Mouse (Mus musculus) midbrain, embryonic 15.5 days (tissue): ENCODE results near the gene Pou5f1. TPM values are rescaled to one million over a fixed set of nuclear protein-coding genes. Genes with fewer than 3 reads are reported as not detected.

Source experiments
- ATAC-seq: fragments of 200-750 bp; cut with Nextera tagmentation; replicated peaks from 2 replicates; pipeline ENCODE4 v1.8.0; 2017; ENCODE audit warnings: moderate TSS enrichment
- H3K27ac ChIP-seq: fragments of 300-500 bp; sonication (generic); 2 replicates; pipeline ENCODE4 v1.5.1; 2015; ENCODE audit warnings: mild to moderate bottlenecking, inconsistent platforms
- H3K27me3 ChIP-seq: fragments of 300-500 bp; sonication (generic); replicated peaks from 2 replicates; pipeline ENCODE4 v1.6.1; 2015; ENCODE audit warnings: inconsistent platforms
- H3K36me3 ChIP-seq: fragments of 300-500 bp; sonication (generic); replicated peaks from 2 replicates; pipeline ENCODE4 v1.6.1; 2015; ENCODE audit warnings: inconsistent platforms
- H3K4me1 ChIP-seq: fragments of 300-500 bp; sonication (generic); 2 replicates; pipeline ENCODE4 v1.6.1; 2015; ENCODE audit warnings: inconsistent platforms
- H3K4me2 ChIP-seq: fragments of 300-500 bp; sonication (generic); 2 replicates; pipeline ENCODE4 v1.6.1; 2015; ENCODE audit warnings: inconsistent platforms, mild to moderate bottlenecking, moderate library complexity
- H3K4me3 ChIP-seq: fragments of 300-500 bp; sonication (generic); 2 replicates; pipeline ENCODE4 v1.5.1; 2015; ENCODE audit warnings: mild to moderate bottlenecking, inconsistent platforms
- H3K9ac ChIP-seq: fragments of 300-500 bp; sonication (generic); 2 replicates; pipeline ENCODE4 v1.6.1; 2015; ENCODE audit warnings: mild to moderate bottlenecking, inconsistent platforms
- H3K9me3 ChIP-seq: fragments of 300-500 bp; sonication (generic); 2 replicates; pipeline ENCODE4 v1.6.1; 2016; ENCODE audit warnings: inconsistent platforms
- WGBS: fragments of 180-500 bp; shearing (Covaris S2); methylation state at CpG from one replicate; pipeline ENCODE4 v1.1.7; 2015; ENCODE audit warnings: mixed read lengths; 5-methylcytosine and 5-hydroxymethylcytosine counted together
- polyA plus RNA-seq: library from polyadenylated mRNA; unstranded; fragments of >200 nt; fragmentation: Nextera tagmentation; extraction: Ambion mirVana; gene quantifications from 2 replicates; pipeline ENCODE4 v1.2.1, GENCODE M21; 2015

Gene Pou5f1
- polyA plus RNA-seq, 1 experiment from 2014 or later = 0.12 TPM

- Histone ChIP-seq H3K4me2 (peak overlapping the region; percentile 27), H3K27ac (no peak overlapping the region), H3K4me3 (no peak overlapping the region), H3K9me3 (no peaks in the 10 kb centered on the region), H3K9ac (no peak overlapping the region), H3K27me3 (no peaks in the 10 kb centered on the region), H3K4me1 (peaks cover 12% of the 10 kb centered on the region; the same call in 1 of the 2 replicates), H3K36me3 (no peaks in the 10 kb centered on the region)
- 72% methylated on average over 15 of the region's 15 CpGs for WGBS
- ATAC-seq = peak; percentile 34; the same call in 1 of the 2 replicates
Measured at GRCm38 (mm10) chr17:35542761-35543411, 37.1 kb downstream of the Pou5f1 start.

GRCm38 (mm10) chr17:35543412-35543861, 37.6 kb downstream of the Pou5f1 start:
- H3K4me3 ChIP-seq = no peak overlapping the region
- no peaks in the 10 kb centered on the region for H3K36me3 ChIP-seq
- H3K27ac ChIP-seq = no peak overlapping the region
- peaks cover 12% of the 10 kb centered on the region; the same call in 1 of the 2 replicates for H3K4me1 ChIP-seq
- peak; percentile 60 for ATAC-seq
- WGBS = 13% methylated on average over 14 of the region's 14 CpGs
- no peaks in the 10 kb centered on the region for H3K9me3 ChIP-seq
- H3K9ac ChIP-seq = no peak overlapping the region
- no peaks in the 10 kb centered on the region for H3K27me3 ChIP-seq
- H3K4me2 ChIP-seq = peak overlapping the region; percentile 27

GRCm38 (mm10) chr17:35544001-35544400, 38.2 kb downstream of the Pou5f1 start:
- no peak for ATAC-seq
- 69% methylated on average over 6 of the region's 6 CpGs for WGBS

GRCm38 (mm10) chr17:35544680-35545079, 38.9 kb downstream of the Pou5f1 start:
- WGBS = 30% methylated on average over 6 of the region's 6 CpGs
- no peaks in the 10 kb centered on the region for H3K27me3 ChIP-seq
- peak; percentile 55; the same call in 1 of the 2 replicates for ATAC-seq
- no peak overlapping the region for H3K9ac ChIP-seq
- no peaks in the 10 kb centered on the region for H3K36me3 ChIP-seq
- no peak overlapping the region for H3K4me2 ChIP-seq
- H3K4me1 ChIP-seq = peaks cover 12% of the 10 kb centered on the region; the same call in 1 of the 2 replicates
- H3K4me3 ChIP-seq = no peak overlapping the region
- H3K9me3 ChIP-seq = no peaks in the 10 kb centered on the region
- H3K27ac ChIP-seq = no peak overlapping the region

More at GRCm38 (mm10) chr17:35544001-35544400, 38.2 kb downstream of the Pou5f1 start:
- Histone ChIP-seq H3K36me3 (no peaks in the 10 kb centered on the region), H3K4me1 (peaks cover 12% of the 10 kb centered on the region; the same call in 1 of the 2 replicates), H3K4me3 (no peak overlapping the region), H3K4me2 (no peak overlapping the region), H3K27ac (no peak overlapping the region), H3K27me3 (no peaks in the 10 kb centered on the region), H3K9me3 (no peaks in the 10 kb centered on the region), H3K9ac (no peak overlapping the region)

GRCm38 (mm10) chr17:35547465-35547864, 41.6 kb downstream of the Pou5f1 start:
- WGBS = 59% methylated on average over 2 of the region's 2 CpGs
- no peak for ATAC-seq
- no peak overlapping the region for H3K4me3 ChIP-seq
- no peaks in the 10 kb centered on the region for H3K9me3 ChIP-seq
- no peak overlapping the region for H3K9ac ChIP-seq
- H3K27ac ChIP-seq = no peak overlapping the region
- peaks cover 12% of the 10 kb centered on the region; the same call in 1 of the 2 replicates for H3K4me1 ChIP-seq
- no peaks in the 10 kb centered on the region for H3K36me3 ChIP-seq
- no peak overlapping the region for H3K4me2 ChIP-seq
- H3K27me3 ChIP-seq = no peaks in the 10 kb centered on the region

GRCm38 (mm10) chr17:35548636-35549035, 42.8 kb downstream of the Pou5f1 start:
- Histone ChIP-seq H3K27ac (no peak overlapping the region), H3K4me1 (peaks cover 6% of the 10 kb centered on the region; the same call in 1 of the 2 replicates), H3K36me3 (no peaks in the 10 kb centered on the region), H3K4me2 (no peak overlapping the region), H3K9me3 (no peaks in the 10 kb centered on the region), H3K9ac (no peak overlapping the region), H3K27me3 (no peaks in the 10 kb centered on the region), H3K4me3 (no peak overlapping the region)
- no peak for ATAC-seq
- WGBS = 15% methylated on average over 5 of the region's 5 CpGs

- H3K27ac ChIP-seq = peak overlapping the region; percentile 28; the same call in 1 of the 2 replicates
- H3K27me3 ChIP-seq = no peaks in the 10 kb centered on the region; the same call in 1 of the 2 replicates
- H3K4me1 ChIP-seq = 0 out of 2 replicates have a peak, but pooled peaks cover 6% of the 10 kb centered on the region
- no peak overlapping the region for H3K4me2 ChIP-seq
- WGBS = 45% methylated on average over 15 of the region's 15 CpGs
- no peak overlapping the region for H3K4me3 ChIP-seq
- 0 out of 2 replicates have a peak, but pooled peaks have one; percentile 16 for ATAC-seq
- no peaks in the 10 kb centered on the region for H3K9me3 ChIP-seq
- H3K9ac ChIP-seq = no peak overlapping the region
- H3K36me3 ChIP-seq = no peaks in the 10 kb centered on the region
Measured at GRCm38 (mm10) chr17:35549437-35550142, 43.8 kb downstream of the Pou5f1 start.

GRCm38 (mm10) chr17:35550143-35550494, 44.3 kb downstream of the Pou5f1 start:
- Histone ChIP-seq H3K9ac (no peak overlapping the region), H3K9me3 (no peaks in the 10 kb centered on the region), H3K27me3 (no peaks in the 10 kb centered on the region; the same call in 1 of the 2 replicates), H3K4me1 (0 out of 2 replicates have a peak, but pooled peaks cover 6% of the 10 kb centered on the region), H3K4me3 (no peak overlapping the region), H3K36me3 (no peaks in the 10 kb centered on the region), H3K4me2 (no peak overlapping the region), H3K27ac (no peak overlapping the region)
- no peak for ATAC-seq
- 93% methylated on average over 4 of the region's 4 CpGs for WGBS

GRCm38 (mm10) chr17:35550871-35551270, 45.1 kb downstream of the Pou5f1 start:
- Histone ChIP-seq H3K27ac (no peak overlapping the region), H3K27me3 (no peaks in the 10 kb centered on the region; the same call in 1 of the 2 replicates), H3K4me2 (no peak overlapping the region), H3K9me3 (no peaks in the 10 kb centered on the region), H3K4me1 (0 out of 2 replicates have a peak, but pooled peaks cover 6% of the 10 kb centered on the region), H3K4me3 (no peak overlapping the region), H3K9ac (no peak overlapping the region), H3K36me3 (no peaks in the 10 kb centered on the region)
- ATAC-seq = no peak
- 57% methylated on average over 8 of the region's 8 CpGs for WGBS

GRCm38 (mm10) chr17:35551881-35552414, 46.1 kb downstream of the Pou5f1 start, which contains the start of gene Cdsn:
TSS of gene Cdsn (plus strand) at chr17:35552128.
- Histone ChIP-seq H3K9ac (no peak within 1 kb of the TSS), H3K27me3 (no peaks in the 10 kb centered on the region; the same call in 1 of the 2 replicates), H3K4me3 (no peak within 1 kb of the TSS), H3K4me2 (no peak within 1 kb of the TSS), H3K36me3 (no peaks in the 10 kb centered on the region), H3K9me3 (no peaks in the 10 kb centered on the region), H3K4me1 (no peaks in the 10 kb centered on the region), H3K27ac (no peak within 1 kb of the TSS)
- WGBS = 80% methylated on average over 10 of the region's 10 CpGs
- ATAC-seq = no peak

GRCm38 (mm10) chr17:35554321-35554720, 48.5 kb downstream of the Pou5f1 start:
- Histone ChIP-seq H3K27me3 (no peaks in the 10 kb centered on the region; the same call in 1 of the 2 replicates), H3K36me3 (no peaks in the 10 kb centered on the region), H3K9me3 (no peaks in the 10 kb centered on the region), H3K4me1 (no peaks in the 10 kb centered on the region), H3K4me3 (no peak overlapping the region), H3K4me2 (no peak overlapping the region), H3K27ac (no peak overlapping the region), H3K9ac (no peak overlapping the region)
- no peak for ATAC-seq
- WGBS = 82% methylated on average over 5 of the region's 5 CpGs

- Histone ChIP-seq H3K9ac (no peak overlapping the region), H3K27ac (no peak overlapping the region), H3K4me2 (no peak overlapping the region), H3K9me3 (no peaks in the 10 kb centered on the region), H3K36me3 (no peaks in the 10 kb centered on the region), H3K4me1 (no peaks in the 10 kb centered on the region), H3K4me3 (no peak overlapping the region), H3K27me3 (no peaks in the 10 kb centered on the region; the same call in 1 of the 2 replicates)
- no peak for ATAC-seq
- WGBS = 94% methylated on average over 18 of the region's 18 CpGs
Measured at GRCm38 (mm10) chr17:35554761-35555397, 49.1 kb downstream of the Pou5f1 start.
